Mouse (Mus musculus) kidney, postnatal 36 days (tissue): Measurements from ENCODE around the gene Kmt2d.
A peak's percentile ranks its signal among the peaks of the same experiment; 100 is the strongest.

ENCODE experiments used
- DNase-seq, 2 experiments: peaks; one replicate each; pipeline ENCODE4 v3.0.0; 2021 to 2022; ENCODE audit warnings: mixed read lengths in 2 of 2

The Kmt2d gene

GRCm38 (mm10) chr15:98853161-98853937 lies 17.7 kb downstream of the Kmt2d start:
- no peak for DNase-seq

DNA sequence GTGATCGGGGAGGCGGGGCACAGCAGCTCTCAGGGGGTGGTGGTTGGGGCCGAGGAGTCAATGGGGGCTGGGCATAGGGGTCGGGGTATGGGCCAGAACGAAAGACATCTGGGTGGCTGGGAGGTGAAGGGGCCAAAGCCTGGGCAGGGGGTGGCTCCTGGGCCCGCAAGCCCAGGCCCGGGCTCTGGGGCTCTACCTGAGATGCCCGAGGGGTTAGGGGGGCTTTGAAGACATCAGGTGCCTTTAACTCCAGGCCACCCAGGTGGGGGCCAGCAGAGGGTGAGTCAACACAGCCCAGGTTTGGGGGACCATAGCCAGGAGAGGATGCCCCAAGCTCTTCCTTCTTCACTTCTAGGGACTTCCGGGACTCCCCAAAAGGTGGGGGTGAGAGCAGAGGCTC lies 18.3 kb downstream of the Kmt2d start:
- no peak for DNase-seq

DNA sequence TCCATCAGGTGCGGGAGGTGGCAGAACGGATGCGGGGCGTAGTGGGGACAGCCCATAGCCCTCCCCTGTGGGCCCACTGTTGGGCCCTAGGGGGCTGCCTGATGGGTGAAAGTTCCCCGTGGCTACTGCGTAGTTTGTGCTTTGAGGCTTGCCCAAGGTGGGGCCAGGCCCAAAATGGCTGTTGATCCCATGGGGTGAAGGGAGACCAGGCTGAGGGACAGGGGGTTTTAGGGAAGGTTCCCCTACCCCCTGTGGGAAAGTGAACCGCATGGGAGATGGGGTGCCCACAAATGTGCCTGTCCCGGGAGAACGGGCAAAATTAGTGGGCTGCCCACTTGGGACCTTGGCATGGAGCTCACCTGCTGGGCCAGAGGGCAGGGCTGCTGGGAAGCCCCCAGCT lies 18.9 kb downstream of the Kmt2d start:
- no peak for DNase-seq

- DNase-seq, result peak in 1 of 2 experiments; percentile 5
These were observed 19.7 kb downstream of the Kmt2d start for GRCm38 (mm10) chr15:98851229-98851818.

DNA sequence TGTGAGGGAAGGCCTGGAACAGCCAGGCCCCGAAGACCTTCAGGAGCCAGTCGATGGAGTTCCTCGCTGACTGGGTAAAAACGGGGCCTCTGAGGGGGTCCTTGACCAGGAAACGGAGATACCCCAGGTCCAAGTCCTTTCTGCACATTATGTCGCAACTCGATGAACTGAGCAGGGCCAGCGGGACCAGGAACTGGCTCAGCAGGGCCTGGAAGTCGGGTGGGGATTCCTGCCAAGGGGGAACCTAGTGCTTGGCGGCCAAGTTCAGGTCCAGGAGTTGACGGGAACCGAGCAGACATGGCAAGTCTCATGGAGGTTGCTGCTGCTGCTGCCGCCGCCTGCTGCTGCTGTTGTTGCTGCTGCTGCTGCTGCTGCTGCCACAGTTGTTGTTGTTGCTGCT lies 20.3 kb downstream of the Kmt2d start:
- no peak for DNase-seq

- DNase-seq, result peak in 1 of 2 experiments; percentile 7
These were observed 20.9 kb downstream of the Kmt2d start for GRCm38 (mm10) chr15:98849956-98850600.

DNA sequence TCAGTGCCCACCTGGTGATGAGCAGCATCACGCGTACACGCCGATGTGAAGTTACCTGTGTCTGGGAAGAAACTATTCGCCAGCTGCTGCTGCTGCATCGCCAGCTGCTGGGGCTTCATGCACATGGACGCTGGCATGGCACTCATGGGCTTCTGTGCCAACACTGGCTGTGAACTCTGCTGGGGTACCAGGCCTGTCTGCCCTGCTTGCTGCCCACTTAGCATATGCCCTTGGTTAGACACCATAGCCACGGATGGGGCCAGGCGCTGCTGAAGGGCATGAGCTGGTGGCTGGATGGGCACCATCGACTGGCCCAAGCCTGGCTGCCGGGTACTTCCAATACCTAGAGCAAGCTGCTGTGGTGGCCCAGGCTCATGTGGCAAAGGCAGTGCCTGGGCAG lies 21.8 kb downstream of the Kmt2d start:
- DNase-seq, result no peak

DNA sequence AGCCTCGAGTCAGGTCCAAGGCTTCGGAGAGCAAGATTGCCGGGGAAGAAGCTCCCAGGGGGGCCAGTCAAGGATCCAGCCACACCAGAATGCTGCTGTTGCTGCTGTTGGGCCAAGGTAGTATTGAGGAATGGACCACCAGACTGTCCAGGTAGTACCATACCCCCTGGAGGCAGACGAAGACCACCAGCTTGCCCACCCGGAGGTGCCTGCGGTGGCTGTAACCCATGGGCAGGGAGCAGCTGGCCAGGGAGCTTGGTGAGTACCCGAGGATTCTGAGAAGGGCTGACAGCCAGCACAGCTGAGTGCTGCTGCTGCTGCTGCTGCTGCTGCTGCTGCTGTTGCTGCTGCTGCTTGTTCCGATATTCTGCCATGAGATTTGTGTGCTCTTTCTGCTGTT lies 24.9 kb downstream of the Kmt2d start:
- no peak for DNase-seq

- DNase-seq, result no peak
These were observed 25.9 kb downstream of the Kmt2d start for GRCm38 (mm10) chr15:98845149-98845548.

DNA sequence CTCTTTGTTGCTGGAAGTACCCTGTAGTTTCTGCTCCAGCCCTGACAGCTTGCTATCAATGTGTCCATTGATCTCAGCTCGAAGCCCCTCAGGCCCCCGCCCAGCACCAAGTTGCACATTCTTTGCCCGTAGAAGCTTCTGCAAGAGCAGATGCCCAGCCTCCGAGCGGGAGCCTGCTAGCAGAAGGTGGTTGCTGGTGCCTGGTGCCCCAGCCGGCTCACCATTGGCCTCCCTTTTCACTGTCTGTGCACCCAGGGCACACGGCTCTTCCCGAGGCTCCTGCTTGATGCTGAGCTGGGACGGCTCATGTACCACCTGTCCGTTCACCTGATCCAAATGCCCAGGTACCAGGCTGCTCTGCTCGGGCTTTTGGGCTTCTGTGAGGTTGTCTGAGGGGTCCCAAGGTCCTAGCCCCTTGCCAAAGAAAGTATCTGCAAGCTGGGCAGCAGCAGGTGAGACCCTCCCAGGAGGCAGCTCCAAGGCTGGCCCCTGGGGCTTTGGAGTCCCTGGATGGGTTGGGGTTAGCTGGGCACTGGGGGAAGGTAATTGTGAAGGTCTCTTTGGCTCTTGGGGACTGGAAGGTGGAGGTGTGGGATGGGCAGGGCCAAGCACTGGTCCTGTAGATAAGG lies 27.3 kb downstream of the Kmt2d start:
- no peak for DNase-seq

GRCm38 (mm10) chr15:98839671-98840585 lies 31.1 kb downstream of the Kmt2d start:
- DNase-seq, result no peak

DNA sequence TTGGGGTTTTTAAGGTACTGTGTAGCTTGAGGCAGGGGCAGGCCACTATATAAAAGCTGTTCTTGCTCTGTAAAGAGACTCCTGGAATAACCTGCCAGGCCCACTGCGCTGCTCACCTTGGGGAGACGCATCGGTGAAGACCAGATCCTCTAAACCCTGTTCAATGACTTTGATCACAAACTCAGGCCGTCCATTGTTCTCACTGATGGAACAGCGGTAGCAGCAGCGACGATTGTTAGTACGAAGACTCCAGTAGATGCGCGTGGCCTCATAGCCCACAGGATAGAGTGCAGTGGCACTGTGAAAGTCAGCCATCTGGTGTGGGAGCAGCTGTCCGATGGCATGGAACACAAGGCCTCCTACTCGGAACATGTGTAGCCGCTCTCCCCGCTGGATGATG lies 31.8 kb downstream of the Kmt2d start:
- DNase-seq, result no peak

- no peak for DNase-seq
These were observed 33.3 kb downstream of the Kmt2d start for GRCm38 (mm10) chr15:98837743-98838103.

DNA sequence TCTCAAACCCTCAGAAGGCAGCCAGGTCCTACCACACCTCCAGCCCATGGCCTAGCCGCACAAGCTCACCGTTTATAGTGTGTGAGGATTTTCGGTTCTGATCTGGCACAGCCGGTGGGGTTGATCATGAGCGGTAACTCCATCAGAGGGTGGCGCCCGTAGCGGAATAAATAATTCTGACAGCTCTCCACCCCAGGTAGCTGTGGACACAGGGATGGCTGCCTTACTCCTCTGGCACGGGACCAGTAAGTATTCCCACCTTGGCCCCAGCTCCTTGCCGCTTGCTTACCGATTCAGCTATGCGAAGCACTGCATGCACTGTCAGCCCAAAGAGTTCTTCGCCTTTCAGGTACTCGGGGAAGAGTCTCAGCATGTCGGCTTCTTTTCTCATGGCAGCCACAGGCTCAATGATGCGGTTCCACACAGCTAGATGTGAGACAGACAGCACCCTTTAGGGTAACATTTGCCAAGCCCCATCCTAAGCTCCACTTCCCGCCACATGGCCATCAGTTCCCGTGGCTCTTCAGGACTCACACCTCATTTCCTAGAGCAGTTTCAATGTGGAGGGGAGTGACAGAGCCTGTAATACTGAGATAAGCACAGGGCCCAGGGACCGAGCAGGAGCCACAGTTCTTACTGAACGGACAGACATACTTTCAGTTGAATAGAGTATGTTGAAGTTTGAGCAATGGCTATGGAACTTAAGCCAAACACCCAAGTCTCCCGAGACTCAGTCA lies 33.8 kb downstream of the Kmt2d start:
- DNase-seq, result no peak

- peak in 1 of 2 experiments; percentile 6 for DNase-seq
These were observed 35.7 kb downstream of the Kmt2d start for GRCm38 (mm10) chr15:98835291-98835690.

DNA sequence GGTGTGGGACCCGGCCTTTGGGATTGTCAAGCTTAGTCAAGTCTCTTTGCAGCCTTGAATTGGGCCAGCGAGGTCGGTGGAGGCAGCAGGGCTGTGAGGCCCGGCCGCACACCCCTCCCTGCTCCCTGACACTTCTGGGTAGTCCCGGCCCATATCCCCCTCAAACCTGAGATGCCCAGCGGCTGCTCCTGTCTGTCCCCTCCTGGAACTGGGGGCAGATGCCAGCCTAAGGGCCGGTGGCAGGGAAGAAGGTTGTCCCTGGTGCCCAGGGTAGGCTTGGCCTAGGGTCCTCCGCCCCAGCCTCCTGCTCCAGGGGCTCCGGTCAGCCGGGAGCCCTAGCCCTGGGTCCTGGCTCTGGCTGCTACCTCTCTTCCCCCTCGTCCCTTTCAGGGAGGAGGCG lies 36.9 kb downstream of the Kmt2d start:
- no peak for DNase-seq

- DNase-seq, result no peak
These were observed 37.7 kb downstream of the Kmt2d start for GRCm38 (mm10) chr15:98833281-98833680.

DNA sequence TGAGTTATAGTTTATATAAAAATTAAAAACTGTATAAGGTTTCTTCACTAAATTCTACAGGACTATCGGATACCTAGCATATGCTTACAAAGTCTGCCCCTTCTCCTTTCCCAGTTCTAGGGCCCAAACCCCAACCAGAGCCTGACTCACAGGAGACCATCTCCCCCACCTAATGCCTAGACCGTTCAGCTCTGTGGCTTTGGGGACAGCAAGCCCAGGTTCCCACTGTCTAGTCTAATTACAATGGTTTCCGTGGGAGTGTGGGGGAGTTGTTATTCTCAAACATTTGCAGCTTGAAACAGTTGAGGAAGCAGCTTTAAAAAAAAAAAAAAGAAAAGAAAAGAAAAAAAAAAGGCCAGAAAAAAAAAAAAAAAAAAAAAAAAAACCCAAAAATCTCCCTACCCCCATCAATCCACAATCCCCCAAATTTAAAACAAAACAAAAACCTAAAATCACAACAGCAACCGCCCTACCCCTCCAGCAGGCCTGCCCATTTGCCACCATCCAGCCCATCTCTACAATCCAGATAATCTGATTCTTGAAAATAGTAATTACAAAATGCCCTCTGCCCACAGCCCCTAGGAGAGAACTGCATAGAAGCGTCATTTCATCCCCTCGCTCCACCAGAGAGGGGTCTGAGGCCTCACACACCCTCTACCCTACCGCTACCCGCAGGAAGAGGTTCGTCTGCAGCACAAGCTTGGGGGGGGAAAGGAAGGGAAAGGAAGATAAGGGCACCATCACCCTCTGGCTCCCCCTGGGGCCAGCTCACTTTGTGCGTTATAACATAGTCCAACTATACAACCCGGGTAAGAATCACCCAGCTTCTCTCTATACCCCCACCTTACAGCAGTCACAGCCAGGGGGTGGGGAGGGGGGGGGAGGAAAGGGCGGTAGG lies 38.6 kb downstream of the Kmt2d start:
- peak in 1 of 2 experiments; percentile 16 for DNase-seq

- DNase-seq, result no peak
These were observed 39.3 kb downstream of the Kmt2d start for GRCm38 (mm10) chr15:98831684-98832035.

GRCm38 (mm10) chr15:98830736-98831683 lies 40.0 kb downstream of the Kmt2d start, which contains the start of gene Prkag1:
Gene Prkag1 (minus strand): TSS chr15:98831521.
- DNase-seq, result peak; percentile 96 to 98
